Mouse (Mus musculus): ENCODE measurements around the gene Pmvk. TPM values are rescaled to one million over a fixed set of nuclear protein-coding genes. Genes with fewer than 3 reads are reported as not detected.

The Pmvk gene
- total and polyA plus RNA-seq, 3 experiments, result 53.6 to 75.7 TPM; not detected in 1

DNA sequence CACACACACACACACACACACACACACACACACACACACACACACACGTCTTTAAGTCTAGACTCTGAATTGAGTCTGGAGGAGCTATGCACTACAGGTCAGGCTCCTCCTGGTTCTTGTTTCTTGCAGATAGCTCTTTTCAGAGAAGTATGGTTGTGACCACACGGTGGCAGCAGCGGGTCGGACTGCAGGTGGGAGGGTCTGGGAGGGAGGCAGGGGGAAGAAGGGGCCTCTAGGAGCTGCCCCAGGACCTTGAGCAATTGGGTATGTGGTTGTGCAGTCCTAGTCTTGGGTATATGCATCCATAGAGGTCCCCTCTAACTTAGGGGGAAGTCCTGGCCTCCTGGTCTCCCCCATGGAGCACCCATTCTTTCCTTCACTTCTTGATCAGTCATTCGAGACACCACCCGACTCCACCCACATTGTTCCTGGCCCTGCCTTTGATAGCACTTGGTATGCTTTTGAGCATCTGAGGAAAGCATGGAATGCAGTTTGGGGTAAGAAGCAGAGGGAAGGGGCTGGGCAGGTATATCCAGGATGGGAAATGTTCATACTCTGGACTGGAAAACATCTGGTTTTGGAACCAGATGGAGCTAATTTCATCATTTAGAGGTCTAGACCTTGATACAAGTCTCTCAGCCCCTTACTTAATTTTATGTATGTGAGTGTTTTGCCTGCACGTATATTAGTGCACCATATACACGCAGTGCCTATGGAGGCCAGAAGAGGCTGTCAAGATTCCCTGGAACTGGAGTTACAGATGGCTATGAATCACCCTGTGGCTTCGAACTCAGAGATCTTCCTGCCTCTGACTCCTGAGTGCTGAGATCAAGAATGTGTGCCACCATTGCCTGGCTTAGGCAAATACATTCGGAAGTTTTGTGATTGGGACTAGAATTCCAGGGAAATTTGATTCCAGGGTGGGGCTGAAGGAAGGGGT is 2.7 kb downstream of the Pmvk start (continued):
- no peak for TF ChIP-seq KAT2A (conservative IDR thresholded peaks at IDR 0.05; ENCODE audit: low read depth, low read length)
- no peak; the same call in 1 of the 2 replicates for TF ChIP-seq HCFC1 (IDR thresholded peaks at IDR 0.05; ENCODE audit: low read depth, low read length)
- TF ChIP-seq MAFK (IDR thresholded peaks at IDR 0.05; ENCODE audit: borderline replicate concordance, low read depth, low read length), result no peak
- TF ChIP-seq BHLHE40 (IDR thresholded peaks at IDR 0.05; ENCODE audit: borderline replicate concordance, low read depth, low read length), result no peak
- TF ChIP-seq EP300 (IDR thresholded peaks at IDR 0.05; ENCODE audit: low read depth in 1 of 2, low read length in 2 of 2), result no peak
- peak; percentile 64; the same call in 1 of the 2 replicates for TF ChIP-seq SIN3A (IDR thresholded peaks at IDR 0.05; ENCODE audit: low read length)
- no peak for TF ChIP-seq MYB (IDR thresholded peaks at IDR 0.05; ENCODE audit: low read depth, low read length)
- no peak for TF ChIP-seq POLR2AphosphoS2 (IDR thresholded peaks at IDR 0.05; ENCODE audit: low read length)
- no peak for TF ChIP-seq GABPA (IDR thresholded peaks at IDR 0.05; ENCODE audit: low read depth, low read length)
- peak; percentile 50 for TF ChIP-seq ZC3H11A (IDR thresholded peaks at IDR 0.05; ENCODE audit: low read depth, low read length)
- TF ChIP-seq NELFE (IDR thresholded peaks at IDR 0.05; ENCODE audit: low read depth, low read length), result peak; percentile 24; the same call in 1 of the 2 replicates

GRCm38 (mm10) chr3:89458372-89458964 is 4.1 kb downstream of the Pmvk start:
- peaks cover 4% of the 10 kb centered on the region; the same call in 1 of the 2 replicates for H3K79me2 ChIP-seq (ENCODE audit: control insufficient read depth, insufficient read depth, low read length, poor library complexity)
- no peaks in the 10 kb centered on the region for H3K9me3 ChIP-seq (replicated peaks; ENCODE audit: insufficient read depth, low read length)
- no peaks in the 10 kb centered on the region for H3K27me3 ChIP-seq (ENCODE audit: control insufficient read depth in 1 of 2, insufficient read depth in 2 of 2, low read length in 2 of 2)
- DNase-seq (ENCODE audit: low read depth, low spot score), result peak; percentile 97
- peak overlapping the region; percentile 74 for H3K27ac ChIP-seq (ENCODE audit: control insufficient read depth, low read depth, low read length)
- peak overlapping the region; percentile 61 to 95 for H3K4me3 ChIP-seq (ENCODE audit: control insufficient read depth in 1 of 2, insufficient read depth in 1 of 2, low read depth in 2 of 2, low read length in 2 of 2)
- H3K4me1 ChIP-seq (ENCODE audit: control insufficient read depth in 1 of 2, insufficient read depth in 2 of 2, low read length in 2 of 2), result peaks cover 11 to 20% of the 10 kb centered on the region in 2 experiments
- TF ChIP-seq GATA1 (IDR thresholded peaks at IDR 0.05; ENCODE audit: low read depth, low read length) (peak; percentile 66), POLR2AphosphoS2 (IDR thresholded peaks at IDR 0.05; ENCODE audit: low read length) (peak; percentile 72; the same call in 1 of the 2 replicates), RCOR1 (IDR thresholded peaks at IDR 0.05; ENCODE audit: low read depth, low read length) (peak; percentile 3; the same call in 1 of the 2 replicates), ZMIZ1 (IDR thresholded peaks at IDR 0.05; ENCODE audit: low read depth, low read length) (peak; percentile 67), MAX (IDR thresholded peaks at IDR 0.05; ENCODE audit: low read length) (0 out of 2 replicates have a peak, but pooled peaks have one; percentile 15), ZNF384 (IDR thresholded peaks at IDR 0.05; ENCODE audit: low read depth, low read length) (0 out of 2 replicates have a peak, but pooled peaks have one; percentile 31), MYC (IDR thresholded peaks at IDR 0.05; ENCODE audit: low read depth, low read length) (peak; percentile 31; the same call in 1 of the 2 replicates), NELFE (IDR thresholded peaks at IDR 0.05; ENCODE audit: low read depth, low read length) (peak; percentile 63; the same call in 1 of the 2 replicates), ETS1 (IDR thresholded peaks at IDR 0.05; ENCODE audit: low read depth, low read length) (peak; percentile 76), POLR2A (IDR thresholded peaks at IDR 0.05; ENCODE audit: control insufficient read depth in 1 of 2, insufficient read depth in 1 of 2, low read depth in 1 of 2, low read length in 2 of 2, poor library complexity in 1 of 2) (peak in 1 of 2 experiments; percentile 27; a peak in 1 of 4 replicates), TBP (IDR thresholded peaks at IDR 0.05; ENCODE audit: low read depth, low read length) (peak; percentile 86), MEF2A (IDR thresholded peaks at IDR 0.05; ENCODE audit: extremely low read depth, insufficient replicate concordance, low read depth, low read length, poor library complexity, severe bottlenecking) (peak; percentile 81; the same call in 1 of the 2 replicates), RAD21 (IDR thresholded peaks at IDR 0.05; ENCODE audit: low read depth, low read length) (no peak), GABPA (IDR thresholded peaks at IDR 0.05; ENCODE audit: low read depth, low read length) (peak; percentile 83; the same call in 1 of the 2 replicates), HCFC1 (IDR thresholded peaks at IDR 0.05; ENCODE audit: low read depth, low read length) (no peak), CHD1 (IDR thresholded peaks at IDR 0.05; ENCODE audit: low read depth, low read length) (no peak; the same call in 1 of the 2 replicates), TAL1 (IDR thresholded peaks at IDR 0.05; ENCODE audit: low read length) (no peak), SIN3A (IDR thresholded peaks at IDR 0.05; ENCODE audit: low read length) (peak; percentile 85), EP300 (IDR thresholded peaks at IDR 0.05; ENCODE audit: low read depth in 1 of 2, low read length in 2 of 2) (peak in 1 of 2 experiments; percentile 8; a peak in 2 of 4 replicates)
- peak overlapping the region; percentile 36 for H3K9ac ChIP-seq (ENCODE audit: control insufficient read depth, low read depth, low read length, poor library complexity, severe bottlenecking)
- peaks cover 0 to 10% of the 10 kb centered on the region in 2 experiments; a peak in 2 of 4 replicates for H3K36me3 ChIP-seq (ENCODE audit: control insufficient read depth in 1 of 2, insufficient read depth in 2 of 2, low read length in 2 of 2)

Data from MEL (cell line).